Mouse (Mus musculus) liver, embryonic 11.5 days (tissue): ENCODE data around the gene Mgll. TPM values are rescaled to one million over a fixed set of nuclear protein-coding genes. Genes with fewer than 3 reads are reported as not detected.

ENCODE experiments used
- ATAC-seq: fragments of 200-750 bp; cut with Nextera tagmentation; replicated peaks from 2 replicates; pipeline ENCODE4 v1.8.0; 2017; ENCODE audit warnings: moderate number of reproducible peaks, mild to moderate bottlenecking, moderate TSS enrichment, moderate library complexity; ENCODE audit not compliant: low FRiP score
- DNase-seq: peaks from one replicate; pipeline ENCODE4 v3.0.0-alpha.2; 2017; ENCODE audit warnings: low spot score
- H3K27ac ChIP-seq: fragments of 300-500 bp; sonication (generic); 2 replicates; pipeline ENCODE4 v1.5.1; 2014; ENCODE audit warnings: mild to moderate bottlenecking, low read depth, low read length, control low read depth
- H3K27me3 ChIP-seq: fragments of 300-500 bp; sonication (generic); replicated peaks from 2 replicates; pipeline ENCODE4 v1.6.1; 2014; ENCODE audit warnings: low read length, mixed read lengths; ENCODE audit not compliant: control insufficient read depth, insufficient read depth
- H3K36me3 ChIP-seq: fragments of 300-500 bp; sonication (generic); 2 replicates; pipeline ENCODE4 v1.6.1; 2014; ENCODE audit warnings: mild to moderate bottlenecking, low read length, moderate library complexity, mixed read lengths; ENCODE audit not compliant: control insufficient read depth, insufficient read depth
- H3K4me1 ChIP-seq: fragments of 300-500 bp; sonication (generic); replicated peaks from 2 replicates; pipeline ENCODE4 v1.6.1; 2014; ENCODE audit warnings: low read length, mixed read lengths; ENCODE audit not compliant: control insufficient read depth, insufficient read depth
- H3K4me2 ChIP-seq: fragments of 300-500 bp; sonication (generic); 2 replicates; pipeline ENCODE4 v1.6.1; 2014; ENCODE audit warnings: mild to moderate bottlenecking, control low read depth, moderate library complexity
- H3K4me3 ChIP-seq: fragments of 300-500 bp; sonication (generic); 2 replicates; pipeline ENCODE4 v1.5.1; 2014; ENCODE audit warnings: low read depth, low read length, control low read depth
- H3K9ac ChIP-seq: fragments of 300-500 bp; sonication (generic); 2 replicates; pipeline ENCODE4 v1.6.1; 2014; ENCODE audit warnings: low read depth, low read length, control low read depth
- H3K9me3 ChIP-seq: fragments of 300-500 bp; sonication (generic); 2 replicates; pipeline ENCODE4 v1.6.1; 2016; ENCODE audit warnings: low read length, inconsistent platforms, mixed read lengths; ENCODE audit not compliant: control insufficient read depth
- WGBS: fragments of 180-500 bp; shearing (Covaris S2); extraction: QIAGEN DNeasy Blood & Tissue Kit; methylation state at CpG from one replicate; pipeline ENCODE4 v1.1.7; 2014; 5-methylcytosine and 5-hydroxymethylcytosine counted together
- polyA plus RNA-seq: library from polyadenylated mRNA; unstranded; fragments of >200 nt; fragmentation: Nextera tagmentation; extraction: Ambion mirVana; gene quantifications from 2 replicates; pipeline ENCODE4 v1.2.1, GENCODE M21; 2014

Gene Mgll
- polyA plus RNA-seq, 1 experiment from 2014 or later: 22.2 TPM

DNA sequence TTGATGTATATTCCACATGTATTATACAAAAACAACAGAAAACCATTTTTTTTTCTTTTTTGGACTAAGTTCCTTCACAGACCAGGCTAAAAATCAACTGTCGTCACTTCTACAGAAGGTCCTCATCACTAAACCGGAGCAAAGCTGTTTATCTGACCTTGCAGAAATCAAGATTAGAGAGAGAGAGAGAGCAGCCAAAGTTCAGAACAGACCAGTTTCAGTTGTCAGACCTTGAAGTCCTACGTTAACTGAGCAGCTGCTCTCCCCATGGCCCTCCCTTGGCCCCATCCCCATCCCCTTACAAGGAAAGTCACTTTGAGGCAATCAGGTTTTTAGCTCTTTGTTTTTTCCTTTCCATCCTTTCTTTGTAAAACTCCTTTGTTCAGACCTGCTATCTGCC is 34.0 kb upstream of the Mgll start:
- Histone ChIP-seq H3K4me2 (no peak overlapping the region), H3K36me3 (no peaks in the 10 kb centered on the region)

DNA sequence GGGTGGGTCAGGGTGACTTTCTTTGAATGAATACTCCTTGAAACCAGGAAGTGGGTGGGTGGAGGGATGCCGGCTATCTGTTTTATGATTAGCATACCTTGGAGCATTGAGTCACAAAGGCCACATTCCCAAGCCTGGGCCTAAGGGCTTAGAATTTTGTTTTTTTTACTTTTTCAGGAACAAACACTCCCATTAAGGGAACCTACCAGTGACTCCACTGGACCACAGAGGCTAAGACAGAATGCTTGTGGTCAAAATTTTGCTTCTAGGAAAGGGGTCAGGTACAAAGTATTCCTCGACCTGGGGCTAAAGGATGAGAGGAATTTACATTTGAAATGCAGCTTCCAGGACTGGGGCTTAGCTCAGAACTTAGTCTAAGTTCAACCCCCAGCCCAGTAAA is 32.9 kb upstream of the Mgll start:
- H3K4me1 ChIP-seq: no peaks in the 10 kb centered on the region
- no peak overlapping the region for H3K27ac ChIP-seq
- 79% methylated on average over 2 of the region's 2 CpGs for WGBS
- H3K4me3 ChIP-seq: no peak overlapping the region
- no peak overlapping the region for H3K9ac ChIP-seq
- no peaks in the 10 kb centered on the region for H3K36me3 ChIP-seq
- no peaks in the 10 kb centered on the region for H3K9me3 ChIP-seq
- no peak for ATAC-seq
- no peak overlapping the region for H3K4me2 ChIP-seq
- DNase-seq: no peak
- H3K27me3 ChIP-seq: no peaks in the 10 kb centered on the region

More for the DNA sequence above, 34.0 kb upstream of the Mgll start:
- Histone ChIP-seq H3K9ac (no peak overlapping the region), H3K27me3 (no peaks in the 10 kb centered on the region), H3K4me1 (no peaks in the 10 kb centered on the region), H3K4me3 (no peak overlapping the region), H3K9me3 (no peaks in the 10 kb centered on the region), H3K27ac (no peak overlapping the region)
- DNase-seq: no peak
- WGBS: 38% methylated on average over 3 of the region's 3 CpGs
- ATAC-seq: no peak; the same call in 1 of the 2 replicates

DNA sequence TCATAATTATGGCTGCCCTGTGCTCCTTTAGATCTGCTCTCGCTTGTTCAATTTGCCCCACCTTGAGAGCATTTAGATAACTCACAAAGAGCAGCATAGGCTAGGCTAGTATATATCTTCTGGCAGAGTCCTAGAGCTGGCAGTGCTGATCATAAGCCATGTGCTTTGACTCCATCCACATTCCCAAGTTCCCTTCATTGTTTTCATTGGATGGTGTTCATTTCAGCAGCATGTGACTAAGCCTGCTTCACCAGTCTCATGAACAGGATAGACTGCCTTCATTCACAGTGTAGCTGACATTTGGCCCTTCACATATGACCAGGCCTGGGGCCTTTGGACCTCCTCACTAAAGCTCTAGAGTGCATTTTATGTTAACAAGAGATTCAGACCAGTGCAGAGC is 21.3 kb upstream of the Mgll start:
- no peak overlapping the region for H3K9ac ChIP-seq
- no peaks in the 10 kb centered on the region for H3K9me3 ChIP-seq
- DNase-seq (no peak), ATAC-seq (no peak)
- H3K4me1 ChIP-seq: peaks cover 1% of the 10 kb centered on the region; the same call in 1 of the 2 replicates
- 0 out of 2 replicates have a peak, but pooled peaks cover 2% of the 10 kb centered on the region for H3K27me3 ChIP-seq
- H3K4me3 ChIP-seq: no peak overlapping the region
- no peak overlapping the region for H3K27ac ChIP-seq
- H3K36me3 ChIP-seq: no peaks in the 10 kb centered on the region
- H3K4me2 ChIP-seq: no peak overlapping the region
- 73% methylated on average over 1 of the region's 1 CpGs for WGBS

DNA sequence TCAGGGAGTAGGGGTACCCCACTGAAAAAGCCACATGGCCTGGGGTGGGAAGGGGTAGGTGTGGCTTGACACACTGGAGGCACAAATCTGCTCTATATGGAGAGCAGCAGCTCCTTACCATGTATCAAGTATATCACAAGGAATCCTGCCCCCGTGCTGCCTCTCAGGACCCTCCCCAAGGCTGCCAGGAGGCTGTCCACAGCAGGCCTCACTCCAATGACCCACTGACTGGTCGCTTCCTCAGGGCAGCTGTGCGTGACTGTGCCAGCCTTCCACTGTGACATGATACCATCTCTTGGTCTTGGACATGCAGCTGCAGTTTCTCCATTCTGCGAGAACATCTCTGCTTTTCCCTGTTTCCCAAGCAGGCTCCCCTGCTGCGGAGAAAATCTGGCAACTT is 20.5 kb upstream of the Mgll start:
- no peaks in the 10 kb centered on the region for H3K9me3 ChIP-seq
- peaks cover 7% of the 10 kb centered on the region for H3K4me1 ChIP-seq
- 80% methylated on average over 5 of the region's 5 CpGs for WGBS
- H3K4me2 ChIP-seq: no peak overlapping the region
- H3K27ac ChIP-seq: no peak overlapping the region
- H3K27me3 ChIP-seq: 0 out of 2 replicates have a peak, but pooled peaks cover 2% of the 10 kb centered on the region
- no peak overlapping the region for H3K9ac ChIP-seq
- no peaks in the 10 kb centered on the region for H3K36me3 ChIP-seq
- ATAC-seq (no peak), DNase-seq (no peak)
- no peak overlapping the region for H3K4me3 ChIP-seq

DNA sequence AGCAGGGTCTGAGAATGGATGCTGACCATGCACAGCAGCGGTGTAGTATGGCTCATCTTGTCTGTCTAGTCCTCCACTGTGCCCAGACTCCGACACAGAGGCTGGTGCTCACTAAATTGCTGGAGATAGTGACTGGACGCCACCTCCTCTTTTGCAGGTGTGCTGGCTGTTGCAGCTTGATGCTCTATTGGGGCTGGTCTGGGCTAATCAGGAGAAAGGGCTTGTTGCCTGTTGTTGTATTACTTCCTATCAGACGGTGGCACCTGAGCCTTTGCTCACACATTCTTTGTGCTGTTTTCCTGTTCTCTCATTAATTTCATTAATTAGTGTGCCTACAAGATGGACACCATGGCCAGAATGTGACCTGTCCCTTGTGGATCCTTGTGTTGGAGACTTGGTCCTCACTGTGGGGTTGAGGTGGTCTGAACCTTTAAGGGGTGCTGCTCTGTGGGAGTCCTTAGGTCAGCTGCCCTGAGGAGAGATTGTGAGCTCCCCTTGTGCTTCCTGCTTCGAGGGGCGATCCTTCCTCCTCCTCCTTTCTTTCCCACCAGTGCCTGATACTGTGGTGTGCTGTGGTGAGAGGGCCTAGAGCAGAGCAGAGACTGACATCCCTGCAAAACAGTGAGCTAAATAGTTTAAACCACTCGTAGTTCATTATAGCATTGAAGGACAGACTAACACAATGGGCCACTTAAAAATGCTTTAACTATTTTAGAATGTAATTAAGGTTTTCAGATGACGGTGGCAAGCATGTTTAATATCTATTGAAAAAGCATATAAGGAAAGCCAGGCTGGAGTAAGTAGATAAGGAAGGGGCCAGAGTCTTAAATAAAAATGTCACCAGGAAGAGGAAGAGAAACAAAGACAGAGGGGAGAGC is 15.6 kb upstream of the Mgll start:
- no peaks in the 10 kb centered on the region for H3K36me3 ChIP-seq
- peak; percentile 83 for ATAC-seq
- no peak for DNase-seq
- H3K27ac ChIP-seq: peak overlapping the region; percentile 65; the same call in 1 of the 2 replicates
- H3K4me2 ChIP-seq: no peak overlapping the region
- H3K4me3 ChIP-seq: no peak overlapping the region
- H3K4me1 ChIP-seq: peaks cover 9% of the 10 kb centered on the region
- H3K27me3 ChIP-seq: 0 out of 2 replicates have a peak, but pooled peaks cover 2% of the 10 kb centered on the region
- 0 out of 2 replicates have a peak overlapping the region, but pooled peaks have one; percentile 35 for H3K9ac ChIP-seq
- H3K9me3 ChIP-seq: no peaks in the 10 kb centered on the region
- 44% methylated on average over 8 of the region's 8 CpGs for WGBS

DNA sequence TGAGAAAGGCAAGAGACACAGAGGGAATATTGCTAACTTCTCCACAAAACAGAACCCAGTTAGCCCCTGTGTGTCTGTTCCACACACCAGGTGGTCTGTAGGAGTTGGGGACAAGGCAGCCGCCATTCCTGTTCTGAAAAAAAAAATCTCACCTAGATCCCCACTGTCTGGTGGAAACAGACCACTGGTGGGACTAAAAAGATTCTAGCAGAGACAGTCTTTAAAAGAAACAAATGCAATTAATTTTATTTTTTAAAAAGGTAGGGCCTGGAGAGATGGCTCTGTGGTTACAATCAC is 15.0 kb upstream of the Mgll start:
- 0 out of 2 replicates have a peak overlapping the region, but pooled peaks have one; percentile 65 for H3K27ac ChIP-seq
- H3K36me3 ChIP-seq: no peaks in the 10 kb centered on the region
- no peak for DNase-seq
- no peaks in the 10 kb centered on the region for H3K9me3 ChIP-seq
- H3K9ac ChIP-seq: no peak overlapping the region
- 67% methylated on average over 1 of the region's 1 CpGs for WGBS
- peaks cover 9% of the 10 kb centered on the region for H3K4me1 ChIP-seq
- no peak overlapping the region for H3K4me2 ChIP-seq
- 0 out of 2 replicates have a peak, but pooled peaks cover 2% of the 10 kb centered on the region for H3K27me3 ChIP-seq
- H3K4me3 ChIP-seq: no peak overlapping the region
- ATAC-seq: no peak

DNA sequence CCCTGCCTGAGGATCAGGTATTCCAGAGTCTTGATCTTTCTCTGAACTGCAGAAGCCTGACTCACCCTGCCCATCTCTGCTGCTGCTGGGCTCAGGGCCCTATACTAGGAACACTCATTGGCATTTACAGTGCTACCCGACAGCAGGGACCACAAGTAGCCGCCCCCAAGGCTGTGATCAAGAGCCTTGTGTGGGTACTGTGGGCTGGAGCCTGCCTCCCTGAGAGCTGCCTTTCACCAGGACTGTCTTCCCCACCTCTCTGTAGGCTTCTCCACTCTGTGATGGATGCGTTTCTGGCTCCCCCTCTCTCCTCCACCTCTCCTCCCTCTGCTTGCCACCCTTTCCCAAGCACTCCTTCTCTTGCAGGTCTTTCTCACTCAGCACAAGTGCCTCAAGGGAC is 12.9 kb upstream of the Mgll start:
- 69% methylated on average over 3 of the region's 3 CpGs for WGBS
- ATAC-seq (no peak), DNase-seq (no peak)
- no peak overlapping the region for H3K4me3 ChIP-seq
- no peak overlapping the region for H3K9ac ChIP-seq
- no peaks in the 10 kb centered on the region for H3K36me3 ChIP-seq
- H3K27ac ChIP-seq: no peak overlapping the region
- H3K27me3 ChIP-seq: 0 out of 2 replicates have a peak, but pooled peaks cover 2% of the 10 kb centered on the region
- H3K4me2 ChIP-seq: no peak overlapping the region
- peaks cover 9% of the 10 kb centered on the region for H3K4me1 ChIP-seq
- H3K9me3 ChIP-seq: no peaks in the 10 kb centered on the region

DNA sequence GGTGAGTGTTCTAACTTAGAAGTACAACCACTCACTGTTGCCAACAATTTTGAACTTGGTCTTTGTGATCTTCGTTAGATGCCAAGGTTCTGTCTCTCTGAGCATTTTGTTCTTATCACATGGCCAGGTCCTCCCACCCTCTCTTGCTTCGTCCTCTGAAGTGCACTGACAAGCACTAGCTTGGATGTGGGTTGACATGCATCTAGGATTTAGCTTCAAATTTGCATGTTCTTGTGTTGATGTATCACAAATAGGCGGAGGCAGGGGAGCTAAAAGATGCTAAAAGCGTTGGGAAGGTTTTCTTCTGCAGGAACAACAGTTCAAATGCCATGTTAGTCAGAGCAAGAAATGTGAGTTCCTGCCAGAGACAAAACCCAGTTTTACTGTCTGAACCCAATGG is 12.1 kb upstream of the Mgll start:
- 74% methylated on average over 4 of the region's 4 CpGs for WGBS
- Histone ChIP-seq H3K9ac (no peak overlapping the region), H3K27me3 (no peaks in the 10 kb centered on the region), H3K27ac (no peak overlapping the region), H3K4me1 (peaks cover 9% of the 10 kb centered on the region), H3K36me3 (no peaks in the 10 kb centered on the region), H3K4me2 (no peak overlapping the region), H3K4me3 (no peak overlapping the region), H3K9me3 (no peaks in the 10 kb centered on the region)
- ATAC-seq: no peak
- no peak for DNase-seq

DNA sequence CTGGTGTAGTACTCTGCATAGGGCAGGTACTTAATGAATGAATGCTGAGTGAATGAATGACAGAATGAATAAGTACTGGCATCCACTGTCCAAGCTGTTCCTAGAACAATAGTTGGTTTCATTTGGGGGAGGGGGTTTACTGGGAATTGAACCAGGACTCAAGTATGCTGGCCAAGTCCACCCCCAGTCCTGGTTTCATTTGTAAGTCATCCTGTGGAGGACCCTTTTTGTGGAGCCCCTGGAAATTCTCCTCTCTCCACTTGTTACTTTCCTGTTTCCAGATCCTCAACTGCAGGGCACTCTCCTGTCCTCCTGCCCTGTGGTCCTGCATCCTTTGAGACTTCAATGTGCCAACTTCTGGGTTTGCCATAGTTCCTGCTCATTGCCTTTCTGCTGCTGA is 10.9 kb upstream of the Mgll start:
- Histone ChIP-seq H3K27ac (no peak overlapping the region), H3K36me3 (no peaks in the 10 kb centered on the region), H3K4me1 (peaks cover 5% of the 10 kb centered on the region), H3K9ac (no peak overlapping the region), H3K27me3 (no peaks in the 10 kb centered on the region), H3K4me3 (no peak overlapping the region), H3K4me2 (no peak overlapping the region), H3K9me3 (no peaks in the 10 kb centered on the region)
- DNase-seq (no peak), ATAC-seq (no peak)
